Mouse (Mus musculus) hematopoietic stem cell, adult 5-6 weeks (primary cell): ENCODE results near the gene Lin52. TPM values are rescaled to one million over a fixed set of nuclear protein-coding genes. Genes with fewer than 3 reads are reported as not detected.
A peak's percentile ranks its signal among the peaks of the same experiment; 100 is the strongest.
"Not testable (repeated sequence)": the region's sequence is repeated elsewhere in the genome, so short reads cannot be mapped to it uniquely, and the experiment has no call there.

ENCODE experiments used
- ATAC-seq, 2 experiments: fragments of 125-278 bp in 1 of 2; replicated peaks in 1 of 2; 2 replicates each; pipeline ENCODE4 v1.8.0; 2016 to 2017; ENCODE audit warnings: inconsistent platforms in 2 of 2, mild to moderate bottlenecking in 2 of 2, moderate number of reproducible peaks in 2 of 2, low read depth in 1 of 2, moderate TSS enrichment in 1 of 2; ENCODE audit not compliant: low FRiP score in 2 of 2, poor library complexity in 2 of 2, severe bottlenecking in 2 of 2, insufficient read depth in 1 of 2, low TSS enrichment in 1 of 2
- total RNA-seq: library from RNA; stranded (forward); fragments of 172-1452, 232-1000 nt; gene quantifications from 2 replicates; pipeline ENCODE4 v1.2.3, GENCODE M21; 2017

The Lin52 gene
- total RNA-seq, 1 experiment from 2014 or later, result 26.6 TPM

- ATAC-seq, result no peak
These were observed 73.2 kb downstream of the Lin52 start for GRCm38 (mm10) chr12:84524147-84525050.

- ATAC-seq, result no peak; a peak in 1 of 4 replicates
These were observed 74.2 kb downstream of the Lin52 start for GRCm38 (mm10) chr12:84525422-84525821.

GRCm38 (mm10) chr12:84530426-84530825 lies 79.2 kb downstream of the Lin52 start:
- ATAC-seq, result no peak

- ATAC-seq, result no peak
These were observed 80.9 kb downstream of the Lin52 start for GRCm38 (mm10) chr12:84531906-84532829.

- ATAC-seq, result no peak
These were observed 81.6 kb downstream of the Lin52 start for GRCm38 (mm10) chr12:84532830-84533199.

- no peak for ATAC-seq
These were observed 82.7 kb downstream of the Lin52 start for GRCm38 (mm10) chr12:84533706-84534486.

GRCm38 (mm10) chr12:84539537-84539936 lies 88.3 kb downstream of the Lin52 start:
- not testable (repeated sequence) for ATAC-seq

- no peak for ATAC-seq
These were observed 90.3 kb downstream of the Lin52 start for GRCm38 (mm10) chr12:84541391-84541958.

GRCm38 (mm10) chr12:84546028-84546427 lies 94.8 kb downstream of the Lin52 start:
- peak; percentile 56 to 80; a peak in 2 of 4 replicates for ATAC-seq

- no peak for ATAC-seq
These were observed 95.4 kb downstream of the Lin52 start for GRCm38 (mm10) chr12:84546577-84547085.

- no peak for ATAC-seq
These were observed 97.0 kb downstream of the Lin52 start for GRCm38 (mm10) chr12:84548251-84548650.

- ATAC-seq, result no peak
These were observed 104.0 kb downstream of the Lin52 start for GRCm38 (mm10) chr12:84555218-84555617.

- ATAC-seq, result no peak
These were observed 111.3 kb downstream of the Lin52 start for GRCm38 (mm10) chr12:84562558-84562957.

- no peak for ATAC-seq
These were observed 116.4 kb downstream of the Lin52 start for GRCm38 (mm10) chr12:84567576-84567975.

GRCm38 (mm10) chr12:84569336-84569970 lies 118.2 kb downstream of the Lin52 start, which contains the start of gene Vsx2:
Gene Vsx2, plus strand, starts transcription at chr12:84569762.
- ATAC-seq, result no peak

GRCm38 (mm10) chr12:84569976-84570693 lies 118.9 kb downstream of the Lin52 start:
- ATAC-seq, result no peak
